Mouse (Mus musculus): Measurements from ENCODE around the gene Ifna16.

DNA sequence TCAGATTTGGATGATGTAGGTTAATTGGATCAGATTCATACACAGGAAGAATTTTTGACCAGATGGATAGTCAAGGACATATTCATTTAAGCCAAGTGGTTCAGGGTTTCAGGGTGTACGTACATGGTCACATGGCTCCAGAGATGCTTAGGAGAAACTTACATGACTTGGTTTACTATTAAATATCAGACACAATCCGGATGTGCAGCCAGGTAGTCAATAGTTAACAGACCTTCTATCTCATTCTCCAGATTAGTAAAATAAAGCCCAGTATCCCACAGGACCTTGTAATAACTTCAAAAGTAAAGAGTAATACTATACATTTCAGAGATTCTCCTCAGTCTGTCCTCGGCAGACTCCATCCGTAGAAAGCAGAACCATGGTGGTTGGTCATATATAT lies 42.4 kb downstream of the Ifna16 start, which contains the start of gene C87499:
- TF ChIP-seq CTCF (IDR thresholded peaks at IDR 0.05; ENCODE audit: control insufficient read depth, insufficient read depth, low read length) (no peak), POLR2A (IDR thresholded peaks at IDR 0.05; ENCODE audit: borderline replicate concordance, control insufficient read depth, low read depth, low read length) (no peak)

Data from bone marrow, adult 2 months (tissue).